Mouse (Mus musculus): Measurements from ENCODE around the gene Inha. TPM values are rescaled to one million over a fixed set of nuclear protein-coding genes. Genes with fewer than 3 reads are reported as not detected.

Inha gene
- polyA plus RNA-seq, 1 experiment: not detected

DNA sequence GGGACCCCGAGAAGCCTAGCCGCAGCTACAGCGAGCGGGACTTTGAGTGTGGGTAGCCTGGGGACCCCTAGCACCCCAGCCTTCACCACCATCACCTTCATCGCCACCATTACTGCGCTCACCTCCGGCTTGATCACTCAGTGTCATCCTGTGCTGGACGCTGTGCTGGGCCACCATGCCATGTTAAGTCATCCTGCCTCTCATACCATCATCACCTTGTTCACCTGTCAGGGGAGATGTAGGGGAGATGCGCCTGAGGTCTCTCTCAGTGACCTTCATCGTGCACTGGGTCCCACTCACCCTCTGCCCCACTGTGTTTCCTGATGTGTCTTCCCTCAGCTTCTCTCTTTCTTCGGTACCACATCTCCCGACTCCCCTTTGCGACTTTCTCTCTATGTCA lies 40.5 kb downstream of the Inha start:
- Histone ChIP-seq H3K36me3 (ENCODE audit: control insufficient read depth) (no peaks in the 10 kb centered on the region; the same call in 1 of the 2 replicates), H3K9me3 (ENCODE audit: control insufficient read depth, low read length) (no peaks in the 10 kb centered on the region), H3K4me3 (replicated peaks) (no peak overlapping the region), H3K4me1 (ENCODE audit: control insufficient read depth) (no peaks in the 10 kb centered on the region), H3K27me3 (ENCODE audit: control insufficient read depth) (peaks cover 22% of the 10 kb centered on the region)
- TF ChIP-seq GATA1 (IDR thresholded peaks at IDR 0.05; ENCODE audit: low read length) (no peak), TAL1 (IDR thresholded peaks at IDR 0.05; ENCODE audit: low read length) (no peak)

DNA sequence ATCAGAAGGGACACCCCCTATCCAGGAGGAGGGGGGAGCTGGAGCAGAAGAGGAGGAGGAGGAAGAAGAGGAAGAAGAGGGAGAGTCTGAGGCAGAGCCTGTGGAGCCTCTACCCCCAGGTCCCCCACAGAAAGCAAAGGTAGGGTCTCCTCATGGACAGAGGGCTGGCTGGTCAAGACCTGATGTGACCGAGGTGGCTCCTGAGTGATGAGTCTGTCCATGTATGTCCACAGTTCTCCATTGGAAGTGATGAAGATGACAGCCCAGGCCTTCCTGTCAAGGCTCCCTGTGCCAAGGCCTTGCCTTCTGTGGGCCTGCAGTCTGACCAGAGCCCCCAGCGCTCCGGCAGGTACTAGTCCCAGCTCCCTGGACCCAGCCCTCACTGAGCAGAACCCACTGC lies 41.2 kb downstream of the Inha start:
- no peak for TF ChIP-seq TAL1 (IDR thresholded peaks at IDR 0.05; ENCODE audit: low read length)
- TF ChIP-seq GATA1 (IDR thresholded peaks at IDR 0.05; ENCODE audit: low read length): no peak
- H3K27me3 ChIP-seq (ENCODE audit: control insufficient read depth): peaks cover 22% of the 10 kb centered on the region
- H3K4me1 ChIP-seq (ENCODE audit: control insufficient read depth): no peaks in the 10 kb centered on the region
- H3K36me3 ChIP-seq (ENCODE audit: control insufficient read depth): no peaks in the 10 kb centered on the region; the same call in 1 of the 2 replicates
- H3K4me3 ChIP-seq (replicated peaks): no peak overlapping the region
- H3K9me3 ChIP-seq (ENCODE audit: control insufficient read depth, low read length): no peaks in the 10 kb centered on the region

DNA sequence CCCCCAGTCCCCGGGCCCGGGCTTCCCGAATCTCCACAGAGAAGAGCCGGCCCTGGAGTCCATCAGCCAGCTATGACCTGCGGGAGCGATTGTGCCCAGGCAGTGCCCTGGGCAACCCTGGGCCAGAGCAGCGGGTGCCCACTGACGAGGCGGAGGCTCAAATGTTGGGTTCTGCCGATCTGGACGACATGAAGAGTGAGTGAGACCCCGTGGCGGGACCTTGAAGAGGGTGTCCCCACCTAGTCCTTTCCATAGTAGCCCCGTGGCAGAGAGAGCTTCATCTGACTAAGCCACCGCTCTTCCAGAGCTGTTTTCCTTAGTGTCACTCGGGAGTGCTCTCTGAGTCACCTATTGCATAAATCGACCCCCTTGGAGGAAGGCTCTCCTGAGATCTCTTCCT lies 42.0 kb downstream of the Inha start:
- H3K27me3 ChIP-seq (ENCODE audit: control insufficient read depth): peaks cover 22% of the 10 kb centered on the region
- H3K4me3 ChIP-seq (replicated peaks): no peak overlapping the region
- H3K9me3 ChIP-seq (ENCODE audit: control insufficient read depth, low read length): no peaks in the 10 kb centered on the region
- H3K36me3 ChIP-seq (ENCODE audit: control insufficient read depth): no peaks in the 10 kb centered on the region; the same call in 1 of the 2 replicates
- TF ChIP-seq TAL1 (IDR thresholded peaks at IDR 0.05; ENCODE audit: low read length): no peak
- TF ChIP-seq GATA1 (IDR thresholded peaks at IDR 0.05; ENCODE audit: low read length): no peak
- no peaks in the 10 kb centered on the region for H3K4me1 ChIP-seq (ENCODE audit: control insufficient read depth)

DNA sequence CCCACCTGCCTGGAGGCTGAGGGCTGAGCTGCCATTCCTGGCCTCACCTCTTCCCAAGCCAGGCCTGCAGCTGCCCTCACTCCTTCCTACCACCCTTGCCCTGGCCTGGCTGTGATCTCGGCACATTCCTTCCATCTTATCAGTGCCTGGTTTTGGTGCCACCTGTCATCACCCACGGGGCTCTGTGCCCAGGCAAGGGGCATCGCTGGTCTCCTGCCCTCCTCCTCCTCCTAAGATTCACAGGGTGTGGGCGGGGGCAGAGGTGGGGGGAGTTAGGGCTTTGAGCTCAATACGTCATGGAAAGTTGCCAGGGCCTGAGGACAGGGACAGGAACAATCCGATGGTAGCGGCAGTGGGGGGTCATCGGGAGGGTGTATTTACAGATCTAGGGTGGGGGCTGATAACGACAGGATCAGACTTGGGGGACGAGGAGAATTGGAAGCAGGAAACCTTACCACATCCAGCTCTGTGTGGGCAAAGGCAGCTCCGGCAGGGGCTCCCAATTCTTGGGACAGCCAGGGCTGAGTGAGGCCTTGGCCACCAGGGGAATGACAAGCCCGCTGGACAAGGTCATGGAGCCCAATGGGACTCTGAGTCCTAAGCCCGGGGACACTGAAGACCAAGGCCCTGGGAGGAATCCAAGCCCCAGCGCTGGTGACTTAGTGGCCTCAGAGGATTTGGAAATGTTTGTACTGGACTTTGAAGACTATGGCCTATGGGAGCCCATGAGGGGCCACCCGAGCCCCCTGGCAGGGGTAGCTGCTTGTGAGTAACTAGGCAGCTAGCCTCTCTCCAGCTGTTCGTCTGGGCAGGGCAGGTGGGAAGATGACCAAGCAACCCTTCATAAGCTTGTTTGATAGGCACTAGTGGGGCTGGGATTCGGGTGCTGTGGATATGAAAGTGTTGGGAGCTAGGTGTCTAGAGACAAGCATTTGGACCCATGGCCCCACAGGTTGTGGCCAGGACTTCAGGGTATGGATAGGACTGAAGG lies 42.7 kb downstream of the Inha start:
- Histone ChIP-seq H3K9me3 (ENCODE audit: control insufficient read depth, low read length) (no peaks in the 10 kb centered on the region), H3K27me3 (ENCODE audit: control insufficient read depth) (peaks cover 22% of the 10 kb centered on the region), H3K4me3 (replicated peaks) (no peak overlapping the region), H3K36me3 (ENCODE audit: control insufficient read depth) (no peaks in the 10 kb centered on the region; the same call in 1 of the 2 replicates), H3K4me1 (ENCODE audit: control insufficient read depth) (no peaks in the 10 kb centered on the region)
- TF ChIP-seq TAL1 (IDR thresholded peaks at IDR 0.05; ENCODE audit: low read length): no peak
- TF ChIP-seq GATA1 (IDR thresholded peaks at IDR 0.05; ENCODE audit: low read length): no peak

DNA sequence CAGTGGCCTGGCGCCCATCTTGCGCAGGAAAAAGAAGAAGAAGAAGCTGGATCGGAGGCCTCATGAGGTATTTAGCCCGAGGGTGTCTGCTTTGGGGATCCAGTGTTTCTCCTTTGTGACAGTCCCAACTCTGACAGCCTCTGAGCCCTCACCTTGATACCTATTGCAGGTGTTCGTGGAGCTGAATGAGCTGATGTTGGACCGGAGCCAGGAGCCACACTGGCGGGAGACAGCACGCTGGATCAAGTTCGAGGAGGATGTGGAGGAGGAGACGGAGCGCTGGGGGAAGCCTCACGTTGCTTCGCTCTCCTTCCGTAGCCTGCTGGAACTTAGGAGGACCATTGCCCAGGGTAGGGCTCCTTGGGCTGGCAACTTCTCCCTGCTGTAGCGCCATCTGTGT lies 43.7 kb downstream of the Inha start:
- H3K36me3 ChIP-seq (ENCODE audit: control insufficient read depth): no peaks in the 10 kb centered on the region; the same call in 1 of the 2 replicates
- H3K4me1 ChIP-seq (ENCODE audit: control insufficient read depth): no peaks in the 10 kb centered on the region
- H3K9me3 ChIP-seq (ENCODE audit: control insufficient read depth, low read length): no peaks in the 10 kb centered on the region
- peaks cover 18% of the 10 kb centered on the region for H3K27me3 ChIP-seq (ENCODE audit: control insufficient read depth)
- H3K4me3 ChIP-seq (replicated peaks): no peak overlapping the region
- no peak for TF ChIP-seq TAL1 (IDR thresholded peaks at IDR 0.05; ENCODE audit: low read length)
- no peak for TF ChIP-seq GATA1 (IDR thresholded peaks at IDR 0.05; ENCODE audit: low read length)

DNA sequence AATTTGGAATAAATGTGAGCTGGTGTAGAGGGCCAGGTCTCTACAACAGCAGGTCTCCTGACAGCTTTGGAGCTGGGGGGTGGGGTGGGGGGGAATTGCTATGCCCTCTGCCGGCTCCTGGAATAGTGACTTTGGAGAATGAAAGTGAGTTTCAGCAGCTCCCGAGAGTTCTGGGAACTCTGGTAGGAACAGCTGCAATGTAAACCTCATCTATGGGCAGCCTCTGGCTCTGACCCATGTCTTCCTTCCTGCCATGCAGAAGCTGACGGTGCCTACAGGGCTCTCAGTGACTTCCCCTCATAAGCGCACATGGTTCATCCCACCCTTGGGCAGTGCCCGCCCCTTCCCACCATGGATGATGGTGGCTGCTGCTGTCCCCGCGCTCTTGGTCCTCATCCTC lies 48.8 kb downstream of the Inha start:
- Histone ChIP-seq H3K4me1 (ENCODE audit: control insufficient read depth) (no peaks in the 10 kb centered on the region), H3K27me3 (ENCODE audit: control insufficient read depth) (no peaks in the 10 kb centered on the region), H3K36me3 (ENCODE audit: control insufficient read depth) (no peaks in the 10 kb centered on the region; the same call in 1 of the 2 replicates), H3K9me3 (ENCODE audit: control insufficient read depth, low read length) (no peaks in the 10 kb centered on the region), H3K4me3 (replicated peaks) (no peak overlapping the region)
- TF ChIP-seq GATA1 (IDR thresholded peaks at IDR 0.05; ENCODE audit: low read length) (no peak), TAL1 (IDR thresholded peaks at IDR 0.05; ENCODE audit: low read length) (no peak)

DNA sequence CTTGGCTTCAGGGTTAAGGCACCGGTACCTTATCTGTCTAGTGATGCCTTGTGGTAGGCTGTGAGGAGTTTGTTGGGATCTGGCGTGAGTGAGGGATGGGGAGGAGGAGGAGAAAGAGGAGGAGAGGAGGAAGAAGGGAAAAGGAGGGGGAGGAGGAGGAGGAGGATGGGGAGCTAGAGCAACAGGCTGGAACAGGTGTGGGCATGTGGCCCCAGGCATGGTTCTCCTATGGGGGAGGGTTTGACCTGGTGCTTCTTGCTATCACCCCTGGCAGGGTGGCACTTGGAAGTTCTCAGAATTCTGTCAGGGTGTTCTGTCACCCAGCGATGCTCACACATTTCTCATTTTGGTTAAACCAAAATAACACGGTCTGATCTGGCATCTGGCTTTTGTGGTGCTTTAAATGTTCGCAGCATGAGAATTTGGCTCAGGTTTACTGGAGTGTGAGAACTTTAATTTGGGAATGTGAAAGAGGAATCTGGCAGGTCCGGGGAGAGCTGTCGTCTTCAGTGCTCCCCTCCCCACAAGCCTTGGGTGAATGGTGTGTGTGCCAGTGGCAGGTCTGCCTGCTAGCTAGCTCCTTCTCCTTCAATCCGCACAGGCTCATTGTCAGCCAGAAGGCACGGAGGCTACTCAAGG lies 49.4 kb downstream of the Inha start:
- Histone ChIP-seq H3K4me3 (replicated peaks) (no peak overlapping the region), H3K4me1 (ENCODE audit: control insufficient read depth) (no peaks in the 10 kb centered on the region), H3K36me3 (ENCODE audit: control insufficient read depth) (no peaks in the 10 kb centered on the region), H3K9me3 (ENCODE audit: control insufficient read depth, low read length) (no peaks in the 10 kb centered on the region), H3K27me3 (ENCODE audit: control insufficient read depth) (no peaks in the 10 kb centered on the region)
- TF ChIP-seq TAL1 (IDR thresholded peaks at IDR 0.05; ENCODE audit: low read length): no peak
- no peak for TF ChIP-seq GATA1 (IDR thresholded peaks at IDR 0.05; ENCODE audit: low read length)

DNA sequence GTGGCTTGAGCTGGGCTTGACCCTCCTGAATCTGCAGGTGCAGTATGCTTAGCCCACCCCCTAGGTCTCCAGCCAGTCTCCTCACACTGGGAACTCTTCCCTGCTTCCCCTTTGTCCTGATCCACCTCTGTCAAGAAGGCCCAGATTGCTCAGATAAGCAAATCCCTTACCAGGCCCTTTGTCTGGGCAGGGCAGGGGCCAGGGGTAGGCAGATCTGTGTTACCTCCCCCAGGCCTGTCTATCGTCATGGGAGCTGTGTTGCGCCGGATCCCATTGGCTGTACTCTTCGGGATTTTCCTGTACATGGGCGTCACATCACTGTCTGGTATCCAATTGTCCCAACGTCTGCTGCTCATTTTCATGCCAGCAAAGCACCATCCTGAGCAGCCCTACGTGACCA lies 50.2 kb downstream of the Inha start:
- no peaks in the 10 kb centered on the region; the same call in 1 of the 2 replicates for H3K27me3 ChIP-seq (ENCODE audit: control insufficient read depth)
- no peaks in the 10 kb centered on the region for H3K36me3 ChIP-seq (ENCODE audit: control insufficient read depth)
- no peaks in the 10 kb centered on the region for H3K9me3 ChIP-seq (ENCODE audit: control insufficient read depth, low read length)
- H3K4me3 ChIP-seq (replicated peaks): no peak overlapping the region
- no peaks in the 10 kb centered on the region for H3K4me1 ChIP-seq (ENCODE audit: control insufficient read depth)
- TF ChIP-seq TAL1 (IDR thresholded peaks at IDR 0.05; ENCODE audit: low read length): no peak
- no peak for TF ChIP-seq GATA1 (IDR thresholded peaks at IDR 0.05; ENCODE audit: low read length)

Measured in erythroblast, embryonic 14.5 days (primary cell).